Mouse (Mus musculus) embryonic facial prominence, embryonic 14.5 days (tissue): ENCODE measurements around the gene Gabrg1. TPM values are rescaled to one million over a fixed set of nuclear protein-coding genes. Genes with fewer than 3 reads are reported as not detected.

ENCODE experiments used
- ATAC-seq: fragments of 200-750 bp; cut with Nextera tagmentation; 2 replicates; pipeline ENCODE4 v1.8.0; 2017; ENCODE audit warnings: low read depth, moderate number of reproducible peaks, moderate TSS enrichment
- DNase-seq: peaks from one replicate; pipeline ENCODE4 v3.0.0-alpha.2; 2015; ENCODE audit warnings: low spot score
- H3K27ac ChIP-seq: fragments of 300-500 bp; sonication (generic); replicated peaks from 2 replicates; pipeline ENCODE4 v1.5.1; 2014; ENCODE audit warnings: low read depth, mild to moderate bottlenecking, low read length, moderate library complexity
- H3K27me3 ChIP-seq: fragments of 300-500 bp; sonication (generic); replicated peaks from 2 replicates; pipeline ENCODE4 v1.6.1; 2014; ENCODE audit warnings: low read length; ENCODE audit not compliant: control insufficient read depth, insufficient read depth
- H3K36me3 ChIP-seq: fragments of 300-500 bp; sonication (generic); 2 replicates; pipeline ENCODE4 v1.6.1; 2014; ENCODE audit warnings: low read length, mixed read lengths; ENCODE audit not compliant: control insufficient read depth, insufficient read depth
- H3K4me1 ChIP-seq: fragments of 300-500 bp; sonication (generic); 2 replicates; pipeline ENCODE4 v1.6.1; 2014; ENCODE audit warnings: antibody characterized with exemption, low read length; ENCODE audit not compliant: control insufficient read depth, insufficient read depth
- H3K4me2 ChIP-seq: fragments of 300-500 bp; sonication (generic); 2 replicates; pipeline ENCODE4 v1.6.1; 2014; ENCODE audit warnings: low read depth, mild to moderate bottlenecking, low read length, moderate library complexity, mixed read lengths
- H3K4me3 ChIP-seq: fragments of 300-500 bp; sonication (generic); 2 replicates; pipeline ENCODE4 v1.5.1; 2014; ENCODE audit warnings: low read depth, mild to moderate bottlenecking, low read length
- H3K9ac ChIP-seq: fragments of 300-500 bp; sonication (generic); 2 replicates; pipeline ENCODE4 v1.6.1; 2014; ENCODE audit warnings: low read depth, mild to moderate bottlenecking, low read length, moderate library complexity, mixed read lengths
- H3K9me3 ChIP-seq: fragments of 300-500 bp; sonication (generic); 2 replicates; pipeline ENCODE4 v1.6.1; 2016; ENCODE audit warnings: low read length; ENCODE audit not compliant: control insufficient read depth
- WGBS: fragments of 180-500 bp; shearing (Covaris S2); extraction: QIAGEN DNeasy Blood & Tissue Kit; methylation state at CpG from one replicate; pipeline ENCODE4 v1.1.7; 2014; 5-methylcytosine and 5-hydroxymethylcytosine counted together
- polyA plus RNA-seq: library from polyadenylated mRNA; unstranded; fragments of >200 nt; fragmentation: Nextera tagmentation; extraction: Ambion mirVana; gene quantifications from 2 replicates; pipeline ENCODE4 v1.2.1, GENCODE M21; 2014

Gene Gabrg1
- polyA plus RNA-seq = 0.15 and 0.28 TPM in 2 replicates

- H3K9ac ChIP-seq = no peak within 1 kb of the TSS
- peak within 1 kb of the TSS; percentile 61 for H3K4me2 ChIP-seq
- peak; percentile 45 for DNase-seq
- ATAC-seq = peak; percentile 89
- H3K4me1 ChIP-seq = 0 out of 2 replicates have a peak, but pooled peaks cover 4% of the 10 kb centered on the region
- no peak within 1 kb of the TSS for H3K27ac ChIP-seq
- 3% methylated on average over 19 of the region's 19 CpGs for WGBS
- H3K4me3 ChIP-seq = peak within 1 kb of the TSS; percentile 21
- no peaks in the 10 kb centered on the region for H3K9me3 ChIP-seq
- H3K36me3 ChIP-seq = no peaks in the 10 kb centered on the region
- 0 out of 2 replicates have a peak, but pooled peaks cover 2% of the 10 kb centered on the region for H3K27me3 ChIP-seq
These were observed at the start of gene Gabrg1 for GRCm38 (mm10) chr5:70842192-70843095. TSS of gene Gabrg1 (minus strand) at chr5:70842617.

DNA sequence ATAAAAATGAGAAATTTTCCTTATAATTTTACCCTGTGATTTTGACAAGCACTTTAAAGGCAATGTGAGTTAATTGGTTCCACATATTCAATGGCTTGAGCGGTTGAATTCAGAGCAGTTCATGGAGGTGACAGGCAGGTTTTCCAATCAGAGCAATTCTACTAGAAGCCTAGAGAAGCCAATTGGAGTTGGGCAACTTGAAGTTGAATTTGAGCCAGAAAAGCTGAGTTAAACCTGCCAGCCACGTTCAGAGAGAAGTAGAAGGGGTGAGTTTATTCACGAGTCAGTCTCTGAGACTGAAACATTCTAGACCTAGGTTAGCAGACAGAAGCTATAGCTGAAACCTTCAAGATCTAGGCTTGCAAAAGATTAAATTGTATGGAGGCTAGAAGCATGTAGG is 41.6 kb upstream of the Gabrg1 start:
- H3K27me3 ChIP-seq = no peaks in the 10 kb centered on the region
- no peak for DNase-seq
- no peak overlapping the region for H3K9ac ChIP-seq
- H3K27ac ChIP-seq = no peak overlapping the region
- no peaks in the 10 kb centered on the region for H3K9me3 ChIP-seq
- 71% methylated on average over 3 of the region's 3 CpGs for WGBS
- H3K4me2 ChIP-seq = no peak overlapping the region
- no peaks in the 10 kb centered on the region for H3K36me3 ChIP-seq
- ATAC-seq = no peak
- no peak overlapping the region for H3K4me3 ChIP-seq
- no peaks in the 10 kb centered on the region for H3K4me1 ChIP-seq

- Histone ChIP-seq H3K27ac (no peak overlapping the region), H3K27me3 (no peaks in the 10 kb centered on the region), H3K4me2 (no peak overlapping the region), H3K36me3 (no peaks in the 10 kb centered on the region), H3K4me3 (no peak overlapping the region), H3K9ac (no peak overlapping the region), H3K4me1 (no peaks in the 10 kb centered on the region), H3K9me3 (no peaks in the 10 kb centered on the region)
- ATAC-seq (no peak), DNase-seq (no peak)
- 67% methylated on average over 1 of the region's 1 CpGs for WGBS
These were observed 27.7 kb upstream of the Gabrg1 start for GRCm38 (mm10) chr5:70870081-70870480.

GRCm38 (mm10) chr5:70843096-70843734 is 798 bp upstream of the Gabrg1 start:
- no peak overlapping the region for H3K9ac ChIP-seq
- H3K4me1 ChIP-seq = 0 out of 2 replicates have a peak, but pooled peaks cover 4% of the 10 kb centered on the region
- DNase-seq = peak; percentile 90
- WGBS = 11% methylated on average over 11 of the region's 11 CpGs
- H3K9me3 ChIP-seq = no peaks in the 10 kb centered on the region
- H3K27ac ChIP-seq = no peak overlapping the region
- peak overlapping the region; percentile 21 for H3K4me3 ChIP-seq
- peak overlapping the region; percentile 61 for H3K4me2 ChIP-seq
- H3K36me3 ChIP-seq = no peaks in the 10 kb centered on the region
- 0 out of 2 replicates have a peak, but pooled peaks cover 2% of the 10 kb centered on the region for H3K27me3 ChIP-seq
- ATAC-seq = peak; percentile 90

DNA sequence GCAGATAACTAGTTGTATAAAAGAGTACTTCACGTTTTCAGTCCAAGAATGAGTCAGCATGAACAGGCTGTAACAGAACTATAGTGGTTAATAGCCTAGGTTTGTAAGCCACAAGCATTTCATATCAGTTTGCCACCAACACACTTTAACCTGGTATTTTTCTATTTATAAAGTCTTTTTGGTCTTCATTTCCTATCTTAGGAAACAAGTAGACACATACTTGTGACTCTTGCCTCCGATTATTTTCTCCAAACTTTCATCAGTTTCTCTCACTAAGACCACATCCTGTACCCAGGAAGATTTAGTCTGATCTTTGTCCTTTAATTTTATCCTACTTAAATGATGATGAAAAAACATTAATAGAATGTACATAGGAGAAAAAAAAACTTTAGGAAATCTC is 23.7 kb downstream of the Gabrg1 start:
- WGBS = 79% methylated on average over 2 of the region's 2 CpGs
- ATAC-seq = no peak
- Histone ChIP-seq H3K4me2 (no peak overlapping the region), H3K9ac (no peak overlapping the region), H3K36me3 (no peaks in the 10 kb centered on the region), H3K4me1 (no peaks in the 10 kb centered on the region), H3K27me3 (no peaks in the 10 kb centered on the region), H3K4me3 (no peak overlapping the region), H3K9me3 (no peaks in the 10 kb centered on the region), H3K27ac (no peak overlapping the region)
- no peak for DNase-seq

GRCm38 (mm10) chr5:70736156-70736555 is 106.3 kb downstream of the Gabrg1 start:
- H3K27ac ChIP-seq = no peak overlapping the region
- WGBS = 76% methylated on average over 2 of the region's 2 CpGs
- no peaks in the 10 kb centered on the region for H3K27me3 ChIP-seq
- no peaks in the 10 kb centered on the region for H3K9me3 ChIP-seq
- H3K9ac ChIP-seq = no peak overlapping the region
- no peaks in the 10 kb centered on the region for H3K4me1 ChIP-seq
- no peak overlapping the region for H3K4me2 ChIP-seq
- no peaks in the 10 kb centered on the region for H3K36me3 ChIP-seq
- H3K4me3 ChIP-seq = no peak overlapping the region
- DNase-seq (no peak), ATAC-seq (no peak)

DNA sequence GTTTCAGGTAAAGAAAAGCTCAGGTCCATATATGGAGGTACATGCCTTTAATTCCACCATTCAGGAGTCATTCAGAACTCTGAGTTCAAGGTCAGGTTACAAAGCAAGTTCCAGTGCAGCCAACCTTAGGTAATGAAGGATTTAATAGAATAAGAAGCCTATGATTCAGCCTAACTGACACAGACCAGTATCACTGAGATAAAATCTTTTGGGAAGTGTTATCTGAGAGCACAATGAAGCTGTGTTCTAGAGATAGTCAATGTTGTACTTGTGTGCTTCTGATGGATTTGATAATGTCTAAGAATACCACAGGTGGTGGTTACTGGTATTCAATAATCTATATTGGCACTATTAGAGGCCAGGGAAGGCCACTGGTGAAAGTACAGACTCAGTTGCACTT is 138.1 kb downstream of the Gabrg1 start:
- Histone ChIP-seq H3K9ac (no peak overlapping the region), H3K4me3 (no peak overlapping the region), H3K27me3 (no peaks in the 10 kb centered on the region), H3K36me3 (no peaks in the 10 kb centered on the region), H3K27ac (no peak overlapping the region), H3K9me3 (no peaks in the 10 kb centered on the region), H3K4me1 (no peaks in the 10 kb centered on the region), H3K4me2 (no peak overlapping the region)
- DNase-seq (no peak), ATAC-seq (no peak)
